Mouse (Mus musculus): ENCODE measurements around the gene 1700037C18Rik. TPM values are rescaled to one million over a fixed set of nuclear protein-coding genes. Genes with fewer than 3 reads are reported as not detected.
"Not testable (repeated sequence)": the region's sequence is repeated elsewhere in the genome, so short reads cannot be mapped to it uniquely, and the experiment has no call there.

1700037C18Rik gene
- polyA plus RNA-seq, 1 experiment from 2014 or later, result 14.7 TPM

DNA sequence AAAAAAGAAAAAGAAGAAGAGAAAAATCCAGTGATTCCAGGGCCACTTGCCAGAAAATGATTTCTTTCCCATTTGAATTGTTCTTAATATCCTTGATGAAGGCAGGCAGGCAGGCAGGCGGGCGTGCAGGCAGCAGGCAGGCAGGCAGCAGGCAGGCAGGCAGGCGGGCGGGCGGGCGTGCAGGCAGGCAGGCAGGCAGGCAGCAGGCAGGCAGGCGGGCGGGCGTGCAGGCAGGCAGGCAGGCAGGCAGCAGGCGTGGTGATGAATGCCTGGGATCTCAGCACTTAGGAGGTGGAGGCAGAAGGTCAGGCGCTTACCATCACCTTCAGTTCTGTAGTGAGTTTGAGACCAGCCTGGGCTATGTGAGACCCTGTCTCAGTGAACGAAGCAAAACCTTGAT lies 55.9 kb downstream of the 1700037C18Rik start:
- Histone ChIP-seq H3K9ac (ENCODE audit: low read depth, low read length) (no peak overlapping the region), H3K36me3 (ENCODE audit: control insufficient read depth, insufficient read depth, low read length) (peaks cover 3% of the 10 kb centered on the region; the same call in 1 of the 2 replicates), H3K27ac (ENCODE audit: low read length) (no peak overlapping the region), H3K9me3 (replicated peaks; ENCODE audit: control insufficient read depth, low read length, poor library complexity, severe bottlenecking) (no peaks in the 10 kb centered on the region), H3K4me1 (ENCODE audit: control insufficient read depth, insufficient read depth, low read length) (peaks cover 6% of the 10 kb centered on the region), H3K4me3 (ENCODE audit: low read depth, low read length) (no peak overlapping the region), H3K27me3 (ENCODE audit: control insufficient read depth, insufficient read depth, low read depth, low read length) (no peaks in the 10 kb centered on the region), H3K4me2 (ENCODE audit: low read length) (no peak overlapping the region)
- 37% methylated on average over 12 of the region's 12 CpGs for WGBS
- no peak for ATAC-seq

DNA sequence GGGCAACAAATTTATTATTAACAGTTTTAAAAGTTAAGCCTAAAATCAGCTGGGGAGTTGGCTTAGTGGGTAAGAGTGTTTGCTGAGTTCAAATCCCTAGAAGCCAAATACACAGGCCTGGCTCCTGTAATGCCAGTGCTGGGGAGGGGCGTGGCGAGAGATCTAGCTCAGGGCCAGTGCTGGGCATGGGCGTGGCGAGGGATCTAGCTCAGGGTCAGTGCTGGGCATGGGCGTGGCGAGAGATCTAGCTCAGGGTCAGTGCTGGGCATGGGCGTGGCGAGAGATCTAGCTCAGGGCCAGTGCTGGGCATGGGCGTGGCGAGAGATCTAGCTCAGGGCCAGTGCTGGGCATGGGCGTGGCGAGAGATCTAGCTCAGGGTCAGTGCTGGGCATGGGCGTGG lies 57.2 kb downstream of the 1700037C18Rik start:
- not testable (repeated sequence) for H3K36me3 ChIP-seq (ENCODE audit: control insufficient read depth, insufficient read depth, low read length); H3K27ac ChIP-seq (ENCODE audit: low read length); H3K27me3 ChIP-seq (ENCODE audit: control insufficient read depth, insufficient read depth, low read depth, low read length); H3K4me3 ChIP-seq (ENCODE audit: low read depth, low read length); H3K9me3 ChIP-seq (replicated peaks; ENCODE audit: control insufficient read depth, low read length, poor library complexity, severe bottlenecking); ATAC-seq; H3K9ac ChIP-seq (ENCODE audit: low read depth, low read length); H3K4me1 ChIP-seq (ENCODE audit: control insufficient read depth, insufficient read depth, low read length); H3K4me2 ChIP-seq (ENCODE audit: low read length)
- 85% methylated on average over 13 of the region's 13 CpGs for WGBS

DNA sequence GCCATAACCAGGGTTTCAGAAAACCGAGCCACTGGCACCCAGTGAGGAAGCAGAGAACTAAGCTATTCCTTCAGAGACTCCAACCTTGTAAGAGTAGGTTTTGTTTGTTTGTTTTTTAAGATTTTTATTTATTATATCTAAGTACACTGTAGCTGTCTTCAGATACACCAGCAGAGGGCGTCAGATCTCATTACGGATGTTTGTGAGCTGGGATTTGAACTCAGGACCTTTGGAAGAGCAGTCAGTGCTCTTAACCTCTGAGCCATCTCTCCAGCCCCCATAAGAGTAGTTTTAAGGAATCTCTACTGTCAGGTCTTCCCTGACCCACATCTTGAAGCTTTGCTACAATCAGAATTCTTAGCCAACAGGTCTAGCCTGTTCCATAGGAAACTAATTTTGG lies 60.1 kb downstream of the 1700037C18Rik start:
- whole genome bisulfite sequencing, result 70% methylated on average over 3 of the region's 3 CpGs
- Histone ChIP-seq H3K36me3 (ENCODE audit: control insufficient read depth, insufficient read depth, low read length) (no peaks in the 10 kb centered on the region), H3K9ac (ENCODE audit: low read depth, low read length) (no peak overlapping the region; the same call in 1 of the 2 replicates), H3K4me3 (ENCODE audit: low read depth, low read length) (no peak overlapping the region), H3K4me1 (ENCODE audit: control insufficient read depth, insufficient read depth, low read length) (peaks cover 7% of the 10 kb centered on the region), H3K4me2 (ENCODE audit: low read length) (no peak overlapping the region; the same call in 1 of the 2 replicates), H3K27me3 (ENCODE audit: control insufficient read depth, insufficient read depth, low read depth, low read length) (no peaks in the 10 kb centered on the region), H3K9me3 (replicated peaks; ENCODE audit: control insufficient read depth, low read length, poor library complexity, severe bottlenecking) (no peaks in the 10 kb centered on the region), H3K27ac (ENCODE audit: low read length) (no peak overlapping the region)
- ATAC-seq, result no peak

- Histone ChIP-seq H3K36me3 (ENCODE audit: control insufficient read depth, insufficient read depth, low read length) (no peaks in the 10 kb centered on the region), H3K9ac (ENCODE audit: low read depth, low read length) (peak overlapping the region; percentile 76), H3K4me1 (ENCODE audit: control insufficient read depth, insufficient read depth, low read length) (peaks cover 7% of the 10 kb centered on the region), H3K4me2 (ENCODE audit: low read length) (peak overlapping the region; percentile 71), H3K4me3 (ENCODE audit: low read depth, low read length) (peak overlapping the region; percentile 61), H3K9me3 (replicated peaks; ENCODE audit: control insufficient read depth, low read length, poor library complexity, severe bottlenecking) (no peaks in the 10 kb centered on the region), H3K27me3 (ENCODE audit: control insufficient read depth, insufficient read depth, low read depth, low read length) (no peaks in the 10 kb centered on the region), H3K27ac (ENCODE audit: low read length) (no peak overlapping the region)
- WGBS, result 66% methylated on average over 4 of the region's 4 CpGs
- ATAC-seq, result no peak
These were observed 60.6 kb downstream of the 1700037C18Rik start for GRCm38 (mm10) chr16:3847871-3848270.

GRCm38 (mm10) chr16:3846711-3847518 lies 61.6 kb downstream of the 1700037C18Rik start, which contains the start of gene Zfp174:
Gene Zfp174, plus strand, starts transcription at chr16:3847268.
- Histone ChIP-seq H3K36me3 (ENCODE audit: control insufficient read depth, insufficient read depth, low read length) (no peaks in the 10 kb centered on the region), H3K4me1 (ENCODE audit: control insufficient read depth, insufficient read depth, low read length) (peaks cover 7% of the 10 kb centered on the region), H3K4me3 (ENCODE audit: low read depth, low read length) (peak within 1 kb of the TSS; percentile 61), H3K4me2 (ENCODE audit: low read length) (peak within 1 kb of the TSS; percentile 71), H3K27me3 (ENCODE audit: control insufficient read depth, insufficient read depth, low read depth, low read length) (no peaks in the 10 kb centered on the region), H3K27ac (ENCODE audit: low read length) (peak within 1 kb of the TSS; percentile 65), H3K9me3 (replicated peaks; ENCODE audit: control insufficient read depth, low read length, poor library complexity, severe bottlenecking) (no peaks in the 10 kb centered on the region), H3K9ac (ENCODE audit: low read depth, low read length) (peak within 1 kb of the TSS; percentile 76)
- WGBS, result 3% methylated on average over 37 of the region's 38 CpGs
- peak; percentile 99 for ATAC-seq

Small RNA genes lying within 50 kb of the gene (microRNA-seq; reads per million reads assigned to microRNA genes)
- gene Gm23493, result not detected

Other genes starting within 250 kb of the 1700037C18Rik start
- gene Mefv, start 190.6 kb downstream of the 1700037C18Rik start, polyA plus RNA-seq (2015; fragmentation: Nextera tagmentation; extraction: Ambion mirVana), result not detected in 2 replicates
- gene Zfp263, start 164.6 kb downstream of the 1700037C18Rik start, polyA plus RNA-seq (2015; fragmentation: Nextera tagmentation; extraction: Ambion mirVana), result 52.3 and 56.5 TPM in 2 replicates
- not detected in 2 replicates for gene Olfr15, start 77.8 kb downstream of the 1700037C18Rik start, polyA plus RNA-seq (2015; fragmentation: Nextera tagmentation; extraction: Ambion mirVana)
- gene Zfp174, start 61.4 kb downstream of the 1700037C18Rik start, polyA plus RNA-seq (2015; fragmentation: Nextera tagmentation; extraction: Ambion mirVana), result 3.8 and 3.9 TPM in 2 replicates
- 98.6 and 110 TPM in 2 replicates for gene Naa60, start 36.3 kb downstream of the 1700037C18Rik start, polyA plus RNA-seq (2015; fragmentation: Nextera tagmentation; extraction: Ambion mirVana)
- 20.6 and 21.8 TPM in 2 replicates for gene Zfp597, start 24.1 kb downstream of the 1700037C18Rik start, polyA plus RNA-seq (2015; fragmentation: Nextera tagmentation; extraction: Ambion mirVana)
- gene Gm20695, start 24.0 kb downstream of the 1700037C18Rik start, polyA plus RNA-seq (2015; fragmentation: Nextera tagmentation; extraction: Ambion mirVana), result 2.7 and 5.4 TPM in 2 replicates
- gene Cluap1, start 112 bp upstream of the 1700037C18Rik start, polyA plus RNA-seq (2015; fragmentation: Nextera tagmentation; extraction: Ambion mirVana), result 42.3 and 44.4 TPM in 2 replicates
- gene Nlrc3, start 67.9 kb upstream of the 1700037C18Rik start, polyA plus RNA-seq (2015; fragmentation: Nextera tagmentation; extraction: Ambion mirVana), result 1.1 and 1.2 TPM in 2 replicates
- gene Slx4, start 95.1 kb upstream of the 1700037C18Rik start, polyA plus RNA-seq (2015; fragmentation: Nextera tagmentation; extraction: Ambion mirVana), result 30.8 and 32.3 TPM in 2 replicates
- 6.1 and 6.7 TPM in 2 replicates for gene Dnase1, start 128.3 kb upstream of the 1700037C18Rik start, polyA plus RNA-seq (2015; fragmentation: Nextera tagmentation; extraction: Ambion mirVana)
- gene Trap1, start 169.1 kb upstream of the 1700037C18Rik start, polyA plus RNA-seq (2015; fragmentation: Nextera tagmentation; extraction: Ambion mirVana), result 48.4 and 53.2 TPM in 2 replicates

All from midbrain, embryonic 16.5 days (tissue).